Mouse (Mus musculus) heart, embryonic 16.5 days (tissue): Measurements from ENCODE around the gene Msrb1. TPM values are rescaled to one million over a fixed set of nuclear protein-coding genes. Genes with fewer than 3 reads are reported as not detected.

ENCODE experiments used
- ATAC-seq: fragments of 200-750 bp; cut with Nextera tagmentation; replicated peaks from 2 replicates; pipeline ENCODE4 v1.8.0; 2017; ENCODE audit warnings: moderate number of reproducible peaks; ENCODE audit not compliant: insufficient read depth, low FRiP score; ENCODE audit errors: extremely low read depth
- H3K27ac ChIP-seq: fragments of 300-500 bp; sonication (generic); 2 replicates; pipeline ENCODE4 v1.5.1; 2014; ENCODE audit warnings: mild to moderate bottlenecking, low read length, control low read depth, moderate library complexity
- H3K27me3 ChIP-seq: fragments of 300-500 bp; sonication (generic); 2 replicates; pipeline ENCODE4 v1.6.1; 2014; ENCODE audit warnings: low read length, mixed read lengths; ENCODE audit not compliant: control insufficient read depth, insufficient read depth
- H3K36me3 ChIP-seq: fragments of 300-500 bp; sonication (generic); 2 replicates; pipeline ENCODE4 v1.6.1; 2014; ENCODE audit not compliant: control insufficient read depth, insufficient read depth
- H3K4me1 ChIP-seq: fragments of 300-500 bp; sonication (generic); 2 replicates; pipeline ENCODE4 v1.6.1; 2014; ENCODE audit warnings: low read length, mixed read lengths; ENCODE audit not compliant: control insufficient read depth, insufficient read depth
- H3K4me2 ChIP-seq: fragments of 300-500 bp; sonication (generic); 2 replicates; pipeline ENCODE4 v1.6.1; 2014; ENCODE audit warnings: low read depth, mild to moderate bottlenecking, control low read depth, low read length
- H3K4me3 ChIP-seq: fragments of 300-500 bp; sonication (generic); 2 replicates; pipeline ENCODE4 v1.5.1; 2014; ENCODE audit warnings: mild to moderate bottlenecking, control low read depth, low read length
- H3K9ac ChIP-seq: fragments of 300-500 bp; sonication (generic); 2 replicates; pipeline ENCODE4 v1.6.1; 2014; ENCODE audit warnings: low read length, control low read depth
- H3K9me3 ChIP-seq: fragments of 300-500 bp; sonication (generic); replicated peaks from 2 replicates; pipeline ENCODE4 v1.6.1; 2016; ENCODE audit warnings: low read length; ENCODE audit not compliant: control insufficient read depth
- WGBS: fragments of 180-500 bp; shearing (Covaris S2); extraction: QIAGEN DNeasy Blood & Tissue Kit; methylation state at CpG from one replicate; pipeline ENCODE4 v1.1.7; 2014; 5-methylcytosine and 5-hydroxymethylcytosine counted together
- polyA plus RNA-seq: library from polyadenylated mRNA; unstranded; fragments of >200 nt; fragmentation: Nextera tagmentation; extraction: Ambion mirVana; gene quantifications from 2 replicates; pipeline ENCODE4 v1.2.1, GENCODE M21; 2015

Msrb1 gene
- polyA plus RNA-seq, 1 experiment from 2014 or later = 19.0 TPM

- no peak overlapping the region for H3K27ac ChIP-seq
- H3K4me2 ChIP-seq = no peak overlapping the region
Measured at GRCm38 (mm10) chr17:24698715-24699114, 37.7 kb upstream of the Msrb1 start.

GRCm38 (mm10) chr17:24699473-24699872 lies 37.0 kb upstream of the Msrb1 start:
- 82% methylated on average over 2 of the region's 2 CpGs for WGBS
- Histone ChIP-seq H3K4me1 (peaks cover 8% of the 10 kb centered on the region; the same call in 1 of the 2 replicates), H3K4me2 (no peak overlapping the region), H3K9me3 (no peaks in the 10 kb centered on the region), H3K4me3 (no peak overlapping the region), H3K27ac (no peak overlapping the region), H3K9ac (no peak overlapping the region), H3K27me3 (no peaks in the 10 kb centered on the region), H3K36me3 (peaks cover 24% of the 10 kb centered on the region)
- ATAC-seq = no peak

More at GRCm38 (mm10) chr17:24698715-24699114, 37.7 kb upstream of the Msrb1 start:
- peaks cover 8% of the 10 kb centered on the region; the same call in 1 of the 2 replicates for H3K4me1 ChIP-seq
- no peaks in the 10 kb centered on the region for H3K9me3 ChIP-seq
- H3K4me3 ChIP-seq = no peak overlapping the region
- 67% methylated on average over 9 of the region's 9 CpGs for WGBS
- no peak for ATAC-seq
- no peak overlapping the region for H3K9ac ChIP-seq
- peaks cover 17% of the 10 kb centered on the region for H3K36me3 ChIP-seq
- no peaks in the 10 kb centered on the region for H3K27me3 ChIP-seq

GRCm38 (mm10) chr17:24701251-24701650 lies 35.2 kb upstream of the Msrb1 start:
- Histone ChIP-seq H3K4me3 (no peak overlapping the region), H3K4me2 (no peak overlapping the region), H3K27ac (no peak overlapping the region), H3K4me1 (peaks cover 4% of the 10 kb centered on the region; the same call in 1 of the 2 replicates), H3K9ac (no peak overlapping the region), H3K9me3 (no peaks in the 10 kb centered on the region), H3K36me3 (peaks cover 32% of the 10 kb centered on the region), H3K27me3 (no peaks in the 10 kb centered on the region)
- no peak for ATAC-seq
- 88% methylated on average over 9 of the region's 9 CpGs for WGBS

GRCm38 (mm10) chr17:24705821-24706220 lies 30.6 kb upstream of the Msrb1 start:
- Histone ChIP-seq H3K4me3 (no peak overlapping the region), H3K9ac (no peak overlapping the region), H3K4me2 (no peak overlapping the region), H3K4me1 (peaks cover 12% of the 10 kb centered on the region), H3K27me3 (no peaks in the 10 kb centered on the region), H3K36me3 (peaks cover 24% of the 10 kb centered on the region), H3K9me3 (no peaks in the 10 kb centered on the region), H3K27ac (no peak overlapping the region)
- ATAC-seq = no peak
- WGBS = 94% methylated on average over 3 of the region's 3 CpGs

- Histone ChIP-seq H3K4me2 (peak within 1 kb of the TSS; percentile 96), H3K36me3 (peaks cover 15% of the 10 kb centered on the region), H3K9me3 (no peaks in the 10 kb centered on the region), H3K4me1 (peaks cover 12% of the 10 kb centered on the region), H3K27ac (peak within 1 kb of the TSS; percentile 85), H3K27me3 (no peaks in the 10 kb centered on the region), H3K4me3 (peak within 1 kb of the TSS; percentile 79), H3K9ac (peak within 1 kb of the TSS; percentile 90)
- ATAC-seq = peak; percentile 80
- WGBS = 2% methylated on average over 32 of the region's 32 CpGs
Measured at GRCm38 (mm10) chr17:24706982-24707800, 29.3 kb upstream of the Msrb1 start, which contains the start of gene Tbl3. Gene Tbl3 (minus strand): TSS chr17:24707660.

GRCm38 (mm10) chr17:24707801-24708425 lies 28.5 kb upstream of the Msrb1 start:
- Histone ChIP-seq H3K36me3 (peaks cover 15% of the 10 kb centered on the region), H3K27me3 (no peaks in the 10 kb centered on the region), H3K4me3 (peak overlapping the region; percentile 79), H3K4me1 (peaks cover 12% of the 10 kb centered on the region), H3K9ac (peak overlapping the region; percentile 90), H3K4me2 (peak overlapping the region; percentile 96), H3K27ac (peak overlapping the region; percentile 85), H3K9me3 (no peaks in the 10 kb centered on the region)
- ATAC-seq = no peak
- 3% methylated on average over 24 of the region's 24 CpGs for WGBS

- H3K36me3 ChIP-seq = peaks cover 15% of the 10 kb centered on the region
- H3K9me3 ChIP-seq = no peaks in the 10 kb centered on the region
- no peak overlapping the region for H3K4me3 ChIP-seq
- WGBS = 28% methylated on average over 2 of the region's 2 CpGs
- no peak overlapping the region for H3K9ac ChIP-seq
- no peak overlapping the region for H3K27ac ChIP-seq
- H3K4me2 ChIP-seq = no peak overlapping the region
- ATAC-seq = 0 out of 2 replicates have a peak, but pooled peaks have one; percentile 14
- peaks cover 12% of the 10 kb centered on the region for H3K4me1 ChIP-seq
- no peaks in the 10 kb centered on the region for H3K27me3 ChIP-seq
Measured at GRCm38 (mm10) chr17:24708646-24709045, 27.8 kb upstream of the Msrb1 start.

GRCm38 (mm10) chr17:24715556-24715955 lies 20.9 kb upstream of the Msrb1 start:
- Histone ChIP-seq H3K9me3 (no peaks in the 10 kb centered on the region), H3K27me3 (no peaks in the 10 kb centered on the region), H3K4me2 (no peak overlapping the region), H3K27ac (no peak overlapping the region), H3K9ac (no peak overlapping the region), H3K4me3 (no peak overlapping the region), H3K4me1 (peaks cover 5% of the 10 kb centered on the region), H3K36me3 (no peaks in the 10 kb centered on the region)
- WGBS = 81% methylated on average over 6 of the region's 6 CpGs
- no peak for ATAC-seq

- ATAC-seq = no peak
- Histone ChIP-seq H3K4me3 (no peak overlapping the region), H3K4me1 (peaks cover 7% of the 10 kb centered on the region), H3K36me3 (peaks cover under 1% of the 10 kb centered on the region; the same call in 1 of the 2 replicates), H3K27me3 (no peaks in the 10 kb centered on the region), H3K27ac (no peak overlapping the region), H3K4me2 (no peak overlapping the region), H3K9ac (no peak overlapping the region), H3K9me3 (no peaks in the 10 kb centered on the region)
- 93% methylated on average over 15 of the region's 15 CpGs for WGBS
Measured at GRCm38 (mm10) chr17:24716166-24716682, 20.2 kb upstream of the Msrb1 start.
